Mouse (Mus musculus): ENCODE measurements around the gene Slc25a39.

- TF ChIP-seq MAZ (IDR thresholded peaks at IDR 0.05; ENCODE audit: low read depth, low read length), result no peak
- TF ChIP-seq RCOR1 (conservative IDR thresholded peaks at IDR 0.05; ENCODE audit: low read depth, low read length), result no peak
- TF ChIP-seq MAFK (IDR thresholded peaks at IDR 0.05; ENCODE audit: insufficient replicate concordance, low read length), result no peak
- TF ChIP-seq ETS1 (conservative IDR thresholded peaks at IDR 0.05; ENCODE audit: low read depth, low read length), result no peak
- TF ChIP-seq POLR2A (IDR thresholded peaks at IDR 0.05; ENCODE audit: low read depth, low read length), result no peak
- TF ChIP-seq PAX5 (IDR thresholded peaks at IDR 0.05; ENCODE audit: low read length), result no peak
- TF ChIP-seq MAX (IDR thresholded peaks at IDR 0.05; ENCODE audit: low read length), result no peak
- TF ChIP-seq CTCF (conservative IDR thresholded peaks at IDR 0.05 in 1 of 2, IDR thresholded peaks at IDR 0.05 in 1 of 2; ENCODE audit: low read depth in 2 of 2, low read length in 2 of 2), result no peak
- TF ChIP-seq HCFC1 (IDR thresholded peaks at IDR 0.05; ENCODE audit: low read depth, low read length), result no peak
- TF ChIP-seq EP300 (IDR thresholded peaks at IDR 0.05; ENCODE audit: low read length), result no peak
- no peak for TF ChIP-seq SIN3A (IDR thresholded peaks at IDR 0.05; ENCODE audit: low read length)
- no peak for TF ChIP-seq USF1 (IDR thresholded peaks at IDR 0.05; ENCODE audit: low read depth, low read length)
- TF ChIP-seq POLR2AphosphoS2 (IDR thresholded peaks at IDR 0.05; ENCODE audit: low read depth, low read length), result no peak
These were observed 25.1 kb upstream of the Slc25a39 start for GRCm38 (mm10) chr11:102432896-102433295.

Data from CH12.LX (cell line).